7 mouse cellular contexts compared by ENCODE assay signal in genomic region chrX:38600177-38600994, GRCm38 (mm10). TPM values are rescaled to one million over a fixed set of nuclear protein-coding genes. Genes with fewer than 3 reads are reported as not detected.
DNase-seq lines count a peak whose midpoint lies in the region; ATAC-seq lines count a peak whose summit lies in the region.

Mcts1 (plus strand) TSS chrX:38600578.

- H3K36me3 ChIP-seq in intestine, embryonic 15.5 days, result no peaks in the 10 kb centered on the region
- no peaks in the 10 kb centered on the region for H3K36me3 ChIP-seq in midbrain, embryonic 10.5 days

- no peaks in the 10 kb centered on the region for H3K27me3 ChIP-seq in intestine, embryonic 15.5 days (replicated peaks)
- no peaks in the 10 kb centered on the region for H3K27me3 ChIP-seq in midbrain, embryonic 10.5 days (ENCODE audit: low read depth, poor library complexity, severe bottlenecking)

- peak; percentile 39 to 40 for DNase-seq in adrenal gland, adult 18-20 months (ENCODE audit: low spot score in 2 of 2)
- peak; percentile 61 for DNase-seq in embryo, embryonic 11.5 days (ENCODE audit: low read depth, low spot score)
- DNase-seq in gastrocnemius, postnatal 36 days, result peak; percentile 31 to 44
- peak; percentile 70 to 90 for DNase-seq in left cerebral cortex, postnatal 25 days (ENCODE audit: low spot score in 2 of 2)
- peak; percentile 77 for DNase-seq in midbrain, embryonic 10.5 days (ENCODE audit: low spot score)
- DNase-seq in right cerebral cortex, postnatal 4 days, result peak; percentile 47

- intact Hi-C loops in gastrocnemius, postnatal 36 days (cut with DNase I), result no loop called here
- intact Hi-C loops in left cerebral cortex, postnatal 25 days (cut with DNase I), result loop anchor here (1.0 to 2.0 kb wide), 2 partner anchors 34 to 36 kb away; partner anchors contain the start of gene C1galt1c1

- H3K27ac ChIP-seq in intestine, embryonic 15.5 days, result peak within 1 kb of the TSS; percentile 78
- peak within 1 kb of the TSS; percentile 83 for H3K27ac ChIP-seq in midbrain, embryonic 10.5 days (replicated peaks)

- H3K9ac ChIP-seq in intestine, embryonic 15.5 days, result peak within 1 kb of the TSS; percentile 40

- no peaks in the 10 kb centered on the region for H3K4me1 ChIP-seq in intestine, embryonic 15.5 days (replicated peaks)
- H3K4me1 ChIP-seq in midbrain, embryonic 10.5 days, result no peaks in the 10 kb centered on the region

- no peaks in the 10 kb centered on the region for H3K9me3 ChIP-seq in intestine, embryonic 15.5 days
- H3K9me3 ChIP-seq in midbrain, embryonic 10.5 days (replicated peaks), result no peaks in the 10 kb centered on the region

- H3K4me2 ChIP-seq in intestine, embryonic 15.5 days (replicated peaks), result peak within 1 kb of the TSS; percentile 51

- ATAC-seq in intestine, embryonic 15.5 days, result peak; percentile 89

- H3K4me3 ChIP-seq in intestine, embryonic 15.5 days (replicated peaks), result peak within 1 kb of the TSS; percentile 47
- H3K4me3 ChIP-seq in midbrain, embryonic 10.5 days, result peak within 1 kb of the TSS; percentile 60

- WGBS in intestine, embryonic 15.5 days, result 19% methylated on average over 26 of the region's 26 CpGs
- 10% methylated on average over 26 of the region's 26 CpGs for WGBS in midbrain, embryonic 10.5 days

RNA-seq across cellular contexts. Expression of gene Mcts1, which starts in this region (rescaled TPM):
- total RNA-seq in adrenal gland, adult 18-20 months (2021), result 10 to 100 TPM; 74.0 to 83.0 TPM
- total RNA-seq in gastrocnemius, postnatal 36 days (2021), result 10 to 100 TPM; 43.0 to 43.9 TPM
- 95.2 and 104 TPM in 2 replicates for polyA plus RNA-seq in intestine, embryonic 15.5 days (2015; fragmentation: Nextera tagmentation; extraction: Ambion mirVana)
- total RNA-seq in left cerebral cortex, postnatal 25 days (2021), result 10 to 100 TPM; 80.8 to 87.3 TPM
- 80.4 TPM in 2 replicates for polyA plus RNA-seq in midbrain, embryonic 10.5 days (2016; fragmentation: Nextera tagmentation; extraction: Ambion mirVana)

Comparison
In these comparisons a context has a peak if more than half of its experiments do, and no peak if none do; other contexts are left out.
1. Peak in every context shown above with its lines: DNase-seq, ATAC-seq, H3K4me3 ChIP-seq and H3K27ac ChIP-seq.